Comparison of ENCODE assay signal across 28 mouse cellular contexts in genomic region chr6:101283891-101284290, GRCm38 (mm10).
A peak's percentile ranks its signal among the peaks of the same experiment; 100 is the strongest.
DNase-seq lines count a peak whose midpoint lies in the region; ATAC-seq and TF ChIP-seq lines count a peak whose summit lies in the region.
"Had no signal": no experiment of that assay in that cellular context is flagged by ENCODE, and none has a peak within 500 bp of the region (broad histone marks: within the 10 kb centered on the region; RNA-seq: fewer than 3 reads in every experiment).

No protein-coding gene starts in this region.

- ATAC-seq in forebrain, embryonic 12.5 days (ENCODE audit: low FRiP score): no peak
- ATAC-seq in forebrain, embryonic 14.5 days: no peak
- no peak for ATAC-seq in heart, embryonic 13.5 days (ENCODE audit: extremely low read depth, insufficient number of reproducible peaks, low FRiP score, low TSS enrichment)
- ATAC-seq in liver, embryonic 11.5 days (replicated peaks; ENCODE audit: low FRiP score): no peak
- ATAC-seq in limb, embryonic 11.5 days (ENCODE audit: insufficient number of reproducible peaks, low FRiP score, low TSS enrichment, low read depth): no peak
- ATAC-seq: forebrain, embryonic 16.5 days; hindbrain, postnatal 0 days; intestine, postnatal 0 days; midbrain, embryonic 16.5 days had no signal

- TF ChIP-seq CTCF in liver, adult 2 months (IDR thresholded peaks at IDR 0.05; ENCODE audit: low read depth, low read length): no peak

- peaks cover 46% of the 10 kb centered on the region for H3K4me1 ChIP-seq in forebrain, embryonic 12.5 days
- peaks cover 9% of the 10 kb centered on the region for H3K4me1 ChIP-seq in forebrain, embryonic 14.5 days (ENCODE audit: control insufficient read depth, insufficient read depth, low read length)
- peaks cover 80% of the 10 kb centered on the region for H3K4me1 ChIP-seq in heart, embryonic 13.5 days
- H3K4me1 ChIP-seq in liver, adult 2 months (ENCODE audit: control insufficient read depth, insufficient read depth, low read length): no peaks in the 10 kb centered on the region
- no peaks in the 10 kb centered on the region for H3K4me1 ChIP-seq in liver, embryonic 11.5 days (replicated peaks; ENCODE audit: control insufficient read depth, insufficient read depth, low read length)
- H3K4me1 ChIP-seq in limb, embryonic 11.5 days (ENCODE audit: control insufficient read depth, insufficient read depth, low read length): peaks cover 42% of the 10 kb centered on the region

- intact Hi-C loops in heart, postnatal 10 days (cut with DNase I): no loop called here

- 0 out of 2 replicates have a peak overlapping the region, but pooled peaks have one; percentile 19 for H3K27ac ChIP-seq in forebrain, embryonic 12.5 days
- H3K27ac ChIP-seq in forebrain, embryonic 14.5 days (ENCODE audit: low read depth, low read length): no peak overlapping the region
- H3K27ac ChIP-seq in heart, embryonic 13.5 days (replicated peaks): 0 out of 2 replicates have a peak overlapping the region, but pooled peaks have one; percentile 12
- H3K27ac ChIP-seq in liver, adult 2 months (replicated peaks; ENCODE audit: insufficient read depth, low read depth, low read length): no peak overlapping the region
- H3K27ac ChIP-seq in liver, embryonic 11.5 days (ENCODE audit: low read depth, low read length): no peak overlapping the region
- H3K27ac ChIP-seq in limb, embryonic 11.5 days (replicated peaks; ENCODE audit: low read depth, low read length): no peak overlapping the region
- H3K27ac ChIP-seq: hindbrain, embryonic 12.5 days; hindbrain, postnatal 0 days; left cerebral cortex, adult 2 months; liver, embryonic 14.5 days had no signal

- H3K9ac ChIP-seq in forebrain, embryonic 12.5 days: no peak overlapping the region
- H3K9ac ChIP-seq in forebrain, embryonic 14.5 days (ENCODE audit: low read length): no peak overlapping the region
- H3K9ac ChIP-seq in heart, embryonic 13.5 days: peak overlapping the region; percentile 45
- H3K9ac ChIP-seq in liver, adult 2 months (ENCODE audit: low read depth, low read length): no peak overlapping the region
- H3K9ac ChIP-seq in liver, embryonic 11.5 days (ENCODE audit: low read depth, low read length): no peak overlapping the region
- 0 out of 2 replicates have a peak overlapping the region, but pooled peaks have one; percentile 7 for H3K9ac ChIP-seq in limb, embryonic 11.5 days (ENCODE audit: low read length)
- H3K9ac ChIP-seq: hindbrain, embryonic 12.5 days; liver, embryonic 14.5 days had no signal

- no peak for DNase-seq in forebrain, embryonic 14.5 days (ENCODE audit: low spot score)
- DNase-seq in heart, postnatal 10 days: no peak
- peak; percentile 13 for DNase-seq in liver, adult 2 months (ENCODE audit: extremely low read depth, low read depth, low spot score)
- no peak for DNase-seq in liver, embryonic 11.5 days (ENCODE audit: low spot score)
- DNase-seq in limb, embryonic 11.5 days (ENCODE audit: low spot score): no peak
- no peak for DNase-seq in thymus, postnatal 14 days
- DNase-seq: adrenal gland, adult 8-10 months; cerebellum, adult 2 months; cerebellum, postnatal 14 days; gastrocnemius, postnatal 36 days; kidney, adult 9 months; kidney, postnatal 25 days; lung, adult 2 months; lung, postnatal 14 days; right cerebral cortex, adult 18-20 months; thymus, adult 18-20 months; thymus, postnatal 36 days had no signal

- 40% methylated on average over 3 of the region's 3 CpGs for WGBS in forebrain, embryonic 12.5 days
- WGBS in forebrain, embryonic 14.5 days: 47% methylated on average over 3 of the region's 3 CpGs
- WGBS in heart, embryonic 13.5 days: 69% methylated on average over 3 of the region's 3 CpGs
- WGBS in liver, adult 2 months: 44% methylated on average over 3 of the region's 3 CpGs
- 64% methylated on average over 3 of the region's 3 CpGs for WGBS in liver, embryonic 11.5 days
- 46% methylated on average over 3 of the region's 3 CpGs for WGBS in limb, embryonic 11.5 days

- H3K4me3 ChIP-seq in forebrain, embryonic 12.5 days (replicated peaks): no peak overlapping the region
- no peak overlapping the region for H3K4me3 ChIP-seq in forebrain, embryonic 14.5 days (ENCODE audit: low read depth, low read length)
- H3K4me3 ChIP-seq in heart, embryonic 13.5 days: no peak overlapping the region
- H3K4me3 ChIP-seq in liver, adult 2 months (ENCODE audit: insufficient read depth, low read depth, low read length): no peak overlapping the region
- no peak overlapping the region for H3K4me3 ChIP-seq in liver, embryonic 11.5 days (ENCODE audit: low read depth, low read length)
- no peak overlapping the region for H3K4me3 ChIP-seq in limb, embryonic 11.5 days (ENCODE audit: low read depth, low read length)
- H3K4me3 ChIP-seq: hindbrain, embryonic 12.5 days; left cerebral cortex, adult 2 months; midbrain, embryonic 10.5 days had no signal

- TF ChIP-seq POLR2A in liver, adult 2 months (IDR thresholded peaks at IDR 0.05; ENCODE audit: extremely low read depth, insufficient read depth, low read length): no peak

- no peaks in the 10 kb centered on the region for H3K36me3 ChIP-seq in forebrain, embryonic 12.5 days (replicated peaks)
- no peaks in the 10 kb centered on the region for H3K36me3 ChIP-seq in forebrain, embryonic 14.5 days (ENCODE audit: control insufficient read depth, insufficient read depth, low read length)
- no peaks in the 10 kb centered on the region; the same call in 1 of the 2 replicates for H3K36me3 ChIP-seq in heart, embryonic 13.5 days
- H3K36me3 ChIP-seq in liver, adult 2 months (ENCODE audit: control insufficient read depth, insufficient read depth, low read length): no peaks in the 10 kb centered on the region
- no peaks in the 10 kb centered on the region for H3K36me3 ChIP-seq in liver, embryonic 11.5 days (ENCODE audit: control insufficient read depth, insufficient read depth, low read length)
- H3K36me3 ChIP-seq in limb, embryonic 11.5 days (ENCODE audit: control insufficient read depth, insufficient read depth, low read length): no peaks in the 10 kb centered on the region
- H3K36me3 ChIP-seq: G1E; hindbrain, embryonic 12.5 days; midbrain, embryonic 10.5 days had no signal

- no peaks in the 10 kb centered on the region for H3K9me3 ChIP-seq in forebrain, embryonic 12.5 days
- H3K9me3 ChIP-seq in forebrain, embryonic 14.5 days (replicated peaks; ENCODE audit: control insufficient read depth, low read length): no peaks in the 10 kb centered on the region
- H3K9me3 ChIP-seq in heart, embryonic 13.5 days: no peaks in the 10 kb centered on the region
- no peaks in the 10 kb centered on the region for H3K9me3 ChIP-seq in liver, embryonic 11.5 days (ENCODE audit: control insufficient read depth, low read length)
- H3K9me3 ChIP-seq in limb, embryonic 11.5 days (ENCODE audit: control insufficient read depth, low read length): no peaks in the 10 kb centered on the region
- H3K9me3 ChIP-seq: hindbrain, embryonic 12.5 days; midbrain, embryonic 10.5 days had no signal

- peaks cover 44% of the 10 kb centered on the region for H3K27me3 ChIP-seq in forebrain, embryonic 12.5 days
- H3K27me3 ChIP-seq in forebrain, embryonic 14.5 days (replicated peaks; ENCODE audit: control insufficient read depth, insufficient read depth, low read length): 0 out of 2 replicates have a peak, but pooled peaks cover 3% of the 10 kb centered on the region
- no peaks in the 10 kb centered on the region for H3K27me3 ChIP-seq in heart, embryonic 13.5 days (replicated peaks)
- H3K27me3 ChIP-seq in liver, adult 2 months (ENCODE audit: control insufficient read depth, insufficient read depth, low read length): no peaks in the 10 kb centered on the region
- H3K27me3 ChIP-seq in liver, embryonic 11.5 days (replicated peaks; ENCODE audit: control insufficient read depth, insufficient read depth, low read length): no peaks in the 10 kb centered on the region
- H3K27me3 ChIP-seq in limb, embryonic 11.5 days (ENCODE audit: control insufficient read depth, insufficient read depth, low read length): no peaks in the 10 kb centered on the region
- H3K27me3 ChIP-seq: hindbrain, embryonic 12.5 days had no signal

- no peak overlapping the region for H3K4me2 ChIP-seq in forebrain, embryonic 12.5 days
- H3K4me2 ChIP-seq in forebrain, embryonic 14.5 days (ENCODE audit: low read length): no peak overlapping the region
- H3K4me2 ChIP-seq in heart, embryonic 13.5 days: no peak overlapping the region
- no peak overlapping the region for H3K4me2 ChIP-seq in liver, embryonic 11.5 days
- 0 out of 2 replicates have a peak overlapping the region, but pooled peaks have one; percentile 2 for H3K4me2 ChIP-seq in limb, embryonic 11.5 days (ENCODE audit: low read depth, severe bottlenecking)
- H3K4me2 ChIP-seq: hindbrain, embryonic 12.5 days had no signal

- H3K79me2 ChIP-seq in liver, adult 2 months (ENCODE audit: control insufficient read depth, insufficient read depth, low read length): no peaks in the 10 kb centered on the region

Comparison
In these comparisons a context has a peak if more than half of its experiments do, and no peak if none do; other contexts are left out.
1. H3K27ac ChIP-seq: peak in forebrain, embryonic 12.5 days (single experiment) and heart, embryonic 13.5 days (single experiment); none in forebrain, embryonic 14.5 days (single experiment), liver, adult 2 months (single experiment), liver, embryonic 11.5 days (single experiment) and limb, embryonic 11.5 days (single experiment).
2. H3K9ac ChIP-seq: peak in heart, embryonic 13.5 days (single experiment) and limb, embryonic 11.5 days (single experiment); none in forebrain, embryonic 12.5 days (single experiment), forebrain, embryonic 14.5 days (single experiment), liver, adult 2 months (single experiment) and liver, embryonic 11.5 days (single experiment).